Mouse (Mus musculus) neutrophil, adult 5-6 weeks (primary cell): ENCODE results near the gene Mrpl50. TPM values are rescaled to one million over a fixed set of nuclear protein-coding genes. Genes with fewer than 3 reads are reported as not detected.

ENCODE experiments used
- total RNA-seq: library from RNA; stranded (forward); fragments of 200-1000 nt; gene quantifications from 2 replicates; pipeline ENCODE4 v1.2.3, GENCODE M21; 2017

Gene Mrpl50
- total RNA-seq, 1 experiment from 2014 or later: 12.7 TPM

Other genes with a start within 250 kb of the Mrpl50 start
- not detected in 2 replicates for gene Acnat2, start 112.9 kb downstream of the Mrpl50 start, total RNA-seq
- gene Acnat1, start 47.2 kb downstream of the Mrpl50 start, total RNA-seq: not detected in 2 replicates
- not detected in 2 replicates for gene Baat, start 14.5 kb downstream of the Mrpl50 start, total RNA-seq
- gene Zfp189, start 83 bp upstream of the Mrpl50 start, total RNA-seq: 5.3 and 6.4 TPM in 2 replicates
- gene Aldob, start 28.5 kb upstream of the Mrpl50 start, total RNA-seq: not detected in 2 replicates
- not detected in 2 replicates for gene Tmem246, start 76.8 kb upstream of the Mrpl50 start, total RNA-seq
- 178 and 200 TPM in 2 replicates for gene Rnf20, start 110.9 kb upstream of the Mrpl50 start, total RNA-seq
- not detected in 2 replicates for gene Ppp3r2, start 160.9 kb upstream of the Mrpl50 start, total RNA-seq